Mouse (Mus musculus) inflammation-experienced regulatory T-cells, adult 16 weeks (primary cell): ENCODE measurements around the gene Camk1. TPM values are rescaled to one million over a fixed set of nuclear protein-coding genes. Genes with fewer than 3 reads are reported as not detected.

Experiments used
- polyA plus RNA-seq: library from polyadenylated mRNA; unstranded; fragments of 100-300 nt; shearing (Covaris generic); gene quantifications from one replicate; pipeline ENCODE4 v1.2.1, GENCODE M21; 2017

Camk1 gene
- polyA plus RNA-seq: 5.9 TPM

DNA sequence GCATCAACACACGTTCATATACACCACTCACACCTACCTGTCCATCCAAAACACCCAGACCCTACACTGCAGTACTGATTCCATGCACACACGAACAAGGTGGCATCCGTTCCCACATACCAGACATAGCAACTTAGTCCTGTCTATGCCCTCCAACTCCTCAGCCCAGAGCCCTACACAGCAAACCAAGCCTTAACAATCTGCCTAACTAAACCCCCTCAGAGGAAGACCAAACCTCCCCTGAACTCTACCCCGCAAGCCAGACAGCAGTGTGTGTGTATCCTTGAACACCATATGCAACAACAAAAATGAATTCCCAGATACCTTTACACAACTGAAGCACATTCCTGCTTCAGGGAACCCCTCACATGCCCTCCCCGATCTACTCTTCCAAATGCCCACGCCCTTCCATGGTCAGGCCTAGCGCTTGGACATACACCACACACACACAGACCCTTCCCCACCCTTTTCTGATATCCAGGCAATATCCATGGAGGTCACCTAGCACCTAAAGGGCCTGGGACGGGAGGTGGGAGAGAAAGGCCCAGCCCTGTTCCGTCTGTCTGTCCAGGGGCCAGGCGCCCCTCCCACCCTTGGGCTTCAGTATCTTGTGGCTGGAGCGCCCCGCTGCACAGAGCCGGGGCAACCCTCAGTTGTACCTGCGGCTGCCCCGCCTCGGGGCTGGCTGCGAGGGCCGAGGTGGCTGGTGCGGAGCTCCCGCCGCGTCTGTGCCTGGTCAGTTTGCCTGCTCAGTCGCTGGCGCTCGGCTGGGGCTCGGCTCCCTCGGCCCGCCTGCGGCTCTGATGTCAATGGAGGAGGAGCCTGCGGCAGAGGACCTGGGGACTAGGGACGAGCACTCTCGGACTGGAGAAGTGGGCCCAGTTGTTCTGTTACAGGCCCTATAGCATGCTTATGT lies at the start of gene Camk1:
Gene Camk1, minus strand, starts transcription at position 808 of the 916 bp plus-strand sequence.

DNA sequence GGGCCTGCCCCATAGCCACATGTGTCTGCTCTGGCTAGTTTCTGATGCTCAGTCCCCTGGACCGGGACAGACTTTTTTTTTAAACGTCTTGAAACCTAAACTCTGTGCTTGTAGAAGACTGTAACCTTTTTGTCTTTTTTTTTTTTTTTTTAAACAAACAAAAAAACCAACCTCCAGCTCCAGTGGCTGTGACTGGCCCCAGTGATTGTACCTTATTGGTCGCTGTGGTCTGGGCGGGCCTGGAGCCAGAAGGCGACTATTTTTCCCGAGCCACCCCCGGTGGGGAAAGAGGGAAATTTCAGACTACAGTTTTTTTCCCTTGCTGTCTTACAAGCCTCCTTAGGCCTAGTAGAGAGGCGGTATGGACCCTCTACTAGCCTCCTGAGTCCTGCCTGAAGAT lies 45.2 kb upstream of the Camk1 start, which contains the start of gene Ttll3:
Gene Ttll3, plus strand, starts transcription at position 301 of the 400 bp plus-strand sequence.

GRCm38 (mm10) chr6:113377496-113378385 lies 34.0 kb upstream of the Camk1 start, which contains the start of the genes Tada3 and Arpc4:
Tada3 (minus strand) TSS chr6:113377883.
Arpc4 (plus strand) TSS chr6:113378115.

GRCm38 (mm10) chr6:113326533-113327315 lies 17.1 kb downstream of the Camk1 start, which contains the start of gene Ogg1:
Ogg1 (plus strand) TSS chr6:113326972.

GRCm38 (mm10) chr6:113306986-113307349 lies 36.8 kb downstream of the Camk1 start, which contains the start of gene Brpf1:
Brpf1 (plus strand) TSS chr6:113307137.

Other genes starting within 250 kb of the Camk1 start
- 0.38 TPM for gene Lhfpl4, start 148.6 kb downstream of the Camk1 start, polyA plus RNA-seq
- gene Mtmr14, start 106.1 kb downstream of the Camk1 start, polyA plus RNA-seq: 56.2 TPM
- not detected for gene Cpne9, start 61.7 kb downstream of the Camk1 start, polyA plus RNA-seq
- 54.8 TPM for gene Brpf1, start 36.8 kb downstream of the Camk1 start, polyA plus RNA-seq
- gene Ogg1, start 17.0 kb downstream of the Camk1 start, polyA plus RNA-seq: 12.3 TPM
- gene Tada3, start 33.9 kb upstream of the Camk1 start, polyA plus RNA-seq: 70.9 TPM
- gene Arpc4, start 34.1 kb upstream of the Camk1 start, polyA plus RNA-seq: 579 TPM
- gene Ttll3, start 45.3 kb upstream of the Camk1 start, polyA plus RNA-seq: 16.4 TPM
- 18.0 TPM for gene Rpusd3, start 75.4 kb upstream of the Camk1 start, polyA plus RNA-seq
- gene Cidec, start 91.8 kb upstream of the Camk1 start, polyA plus RNA-seq: not detected
- 61.7 TPM for gene Jagn1, start 98.6 kb upstream of the Camk1 start, polyA plus RNA-seq
- 0.29 TPM for gene Il17re, start 114.5 kb upstream of the Camk1 start, polyA plus RNA-seq
- gene Il17rc, start 127.4 kb upstream of the Camk1 start, polyA plus RNA-seq: 0.27 TPM
- gene Creld1, start 139.3 kb upstream of the Camk1 start, polyA plus RNA-seq: 13.0 TPM
- 0.49 TPM for gene Prrt3, start 157.9 kb upstream of the Camk1 start, polyA plus RNA-seq
- gene Emc3, start 187.7 kb upstream of the Camk1 start, polyA plus RNA-seq: 110 TPM
- gene Fancd2, start 187.7 kb upstream of the Camk1 start, polyA plus RNA-seq: 3.7 TPM